Mouse (Mus musculus) left cerebral cortex, adult 8-10 months (tissue): ENCODE data around the gene 9930021J03Rik. TPM values are rescaled to one million over a fixed set of nuclear protein-coding genes. Genes with fewer than 3 reads are reported as not detected.
A peak's percentile ranks its signal among the peaks of the same experiment; 100 is the strongest.

Source experiments
- DNase-seq, 2 experiments: peaks; one replicate each; pipeline ENCODE4 v3.0.0; 2022; ENCODE audit warnings: low spot score in 2 of 2
- total RNA-seq, 4 experiments: library from RNA; stranded (reverse); gene quantifications; 2 replicates each; pipeline ENCODE4 v1.2.4; 2022

9930021J03Rik gene
- total RNA-seq, 4 experiments from 2014 or later, result 36.1 to 44.9 (median 40.3) TPM

DNA sequence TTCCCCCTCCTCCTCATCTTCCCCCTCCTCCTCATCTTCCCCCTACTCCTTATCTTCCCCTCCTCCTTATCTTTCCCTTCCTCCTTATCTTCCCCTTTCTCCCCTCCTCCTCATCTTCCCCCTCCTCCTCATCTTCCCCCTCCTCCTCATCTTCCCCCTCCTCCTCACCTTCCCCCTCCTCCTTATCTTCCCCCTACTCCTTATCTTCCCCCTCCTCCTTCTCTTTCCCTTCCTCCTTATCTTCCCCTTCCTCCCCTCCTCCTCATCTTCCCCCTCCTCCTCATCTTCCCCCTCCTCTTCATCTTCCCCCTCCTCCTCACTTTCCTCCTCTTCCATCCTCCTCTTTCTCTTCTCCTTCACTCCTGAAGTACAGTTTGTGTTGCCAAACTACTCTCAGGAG, 108.9 kb downstream of the 9930021J03Rik start:
- DNase-seq, result no peak

- DNase-seq, result no peak
Measured at GRCm38 (mm10) chr19:29696309-29696708, 109.5 kb downstream of the 9930021J03Rik start.

DNA sequence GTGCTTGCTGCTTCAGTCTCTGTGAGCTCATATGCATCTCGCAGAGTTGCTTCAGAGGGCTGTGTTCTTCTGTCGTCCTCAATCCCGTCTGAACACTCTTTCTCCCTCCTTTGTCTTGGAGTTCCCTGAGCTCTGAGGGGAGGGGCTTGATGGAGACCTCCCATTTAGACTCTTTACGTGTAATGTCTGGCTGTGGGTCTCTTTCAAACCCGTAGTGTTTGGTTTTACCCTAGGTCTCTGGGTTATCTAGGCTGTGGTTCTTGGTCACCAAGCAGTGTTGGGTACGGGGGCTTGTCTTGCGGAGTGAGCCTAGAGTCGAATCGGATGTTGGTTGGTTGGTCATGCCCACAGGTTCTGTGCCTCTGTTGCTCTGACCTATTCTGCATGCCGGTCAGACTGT, 110.7 kb downstream of the 9930021J03Rik start:
- no peak for DNase-seq

DNA sequence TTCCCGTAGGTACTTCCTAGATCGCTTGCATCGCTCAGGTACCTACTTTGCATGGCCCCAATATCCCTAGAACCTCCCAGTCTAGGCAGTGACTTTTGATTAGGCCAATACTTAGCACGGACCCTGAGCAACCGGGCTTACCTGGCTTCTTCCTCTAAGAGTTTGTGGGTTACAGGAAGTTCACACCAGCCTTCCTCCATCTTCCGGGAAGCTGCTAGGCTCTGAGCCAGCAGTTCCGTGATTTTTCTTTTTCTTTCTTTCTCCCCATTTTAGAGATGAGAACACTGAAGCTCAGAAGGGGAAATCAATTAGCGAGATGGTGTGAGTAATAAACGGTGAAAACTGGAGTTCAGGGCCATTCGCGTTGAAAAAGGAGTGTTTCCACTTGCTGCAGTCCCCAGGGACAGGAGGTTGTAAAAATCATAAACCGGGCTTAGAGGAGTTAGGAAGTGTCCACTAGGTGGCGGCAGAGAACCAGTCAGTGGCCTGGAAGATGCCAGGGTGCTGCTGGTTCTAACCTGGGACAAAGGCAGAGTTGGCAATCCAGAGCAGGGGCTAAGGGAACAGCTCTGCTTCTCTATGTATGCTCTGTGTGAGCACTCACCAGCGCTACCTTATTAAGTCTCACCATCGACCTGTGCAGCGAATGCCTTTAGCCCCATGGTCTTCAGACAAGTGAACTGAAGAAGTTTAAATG, 121.8 kb downstream of the 9930021J03Rik start:
- peak; percentile 34 to 67 for DNase-seq

DNA sequence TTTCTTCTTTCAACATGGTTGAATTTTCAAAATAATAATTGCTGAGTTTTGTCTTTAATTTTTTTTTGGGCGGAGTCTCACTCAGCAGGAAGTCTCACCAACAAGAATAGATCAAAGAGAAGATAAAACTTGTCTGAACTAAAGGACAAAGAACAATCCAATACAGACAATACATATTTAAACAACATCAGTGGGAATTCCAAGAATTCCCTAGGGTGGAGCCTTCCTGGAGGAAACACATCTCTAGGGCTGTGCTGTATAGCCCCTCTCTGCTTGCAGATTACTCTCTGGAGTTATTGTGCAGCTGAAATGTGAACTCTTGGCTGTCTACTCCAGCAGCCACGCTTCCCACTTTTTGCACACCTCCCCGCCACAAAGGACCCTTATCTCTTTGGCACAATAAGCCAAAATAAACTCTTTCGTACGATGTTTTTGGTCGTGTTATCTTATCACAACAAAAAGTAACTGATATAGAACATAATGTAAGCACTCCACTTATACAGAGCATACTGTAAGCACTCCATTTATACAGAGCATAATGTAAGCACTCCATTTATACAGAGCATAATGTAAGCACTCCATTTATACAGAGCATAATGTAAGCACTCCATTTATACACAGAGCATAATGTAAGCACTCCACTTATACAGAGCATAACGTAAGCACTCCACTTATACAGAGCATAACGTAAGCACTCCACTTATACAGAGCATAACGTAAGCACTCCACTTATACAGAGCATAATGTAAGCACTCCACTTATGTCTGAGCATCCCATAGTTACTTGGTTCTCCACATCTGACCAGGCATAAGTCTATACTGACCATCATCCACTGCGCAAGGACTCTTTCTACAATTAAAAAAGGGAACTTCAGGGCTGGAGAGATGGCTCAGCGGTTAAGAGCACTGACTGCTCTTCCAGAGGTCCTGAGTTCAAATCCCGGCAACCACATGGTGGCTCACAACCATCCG, 125.3 kb downstream of the 9930021J03Rik start:
- no peak for DNase-seq

GRCm38 (mm10) chr19:29678181-29678778, 127.5 kb downstream of the 9930021J03Rik start:
- DNase-seq, result no peak

DNA sequence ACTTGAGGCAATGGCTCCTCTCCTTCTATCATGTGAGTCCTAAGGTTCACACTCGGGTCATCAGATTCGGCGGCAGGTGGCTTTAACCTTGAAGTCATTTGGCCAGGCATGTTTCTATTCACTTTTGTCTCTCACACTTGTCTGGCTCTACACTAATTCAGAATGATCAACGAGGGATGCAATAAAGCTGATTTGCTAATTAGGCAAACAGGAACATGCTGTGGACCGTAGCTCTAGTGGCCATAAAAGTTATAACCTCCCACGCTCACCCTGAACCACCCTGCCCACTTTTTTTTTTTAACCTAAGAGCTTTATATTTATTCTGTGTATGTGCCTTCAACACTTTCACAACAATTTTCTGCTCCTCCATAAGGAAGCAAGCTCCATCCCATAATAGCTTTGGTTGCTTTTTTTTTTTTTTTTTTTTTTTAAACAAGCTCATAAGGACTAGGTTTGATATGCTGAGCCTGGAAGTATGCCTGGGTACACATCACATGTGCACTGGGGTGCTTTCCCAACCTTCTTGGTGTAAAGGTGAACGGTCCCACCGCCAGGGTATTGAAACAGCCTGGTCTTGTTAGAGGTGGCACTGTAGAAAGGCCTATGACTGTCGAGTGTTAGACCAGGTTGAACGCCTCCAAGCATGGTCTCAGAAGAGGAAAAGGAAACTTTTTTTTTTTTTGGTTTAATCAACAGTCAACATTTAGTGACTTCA, 129.2 kb downstream of the 9930021J03Rik start:
- DNase-seq, result no peak

- no peak for DNase-seq
Measured at GRCm38 (mm10) chr19:29675562-29676078, 130.2 kb downstream of the 9930021J03Rik start.

DNA sequence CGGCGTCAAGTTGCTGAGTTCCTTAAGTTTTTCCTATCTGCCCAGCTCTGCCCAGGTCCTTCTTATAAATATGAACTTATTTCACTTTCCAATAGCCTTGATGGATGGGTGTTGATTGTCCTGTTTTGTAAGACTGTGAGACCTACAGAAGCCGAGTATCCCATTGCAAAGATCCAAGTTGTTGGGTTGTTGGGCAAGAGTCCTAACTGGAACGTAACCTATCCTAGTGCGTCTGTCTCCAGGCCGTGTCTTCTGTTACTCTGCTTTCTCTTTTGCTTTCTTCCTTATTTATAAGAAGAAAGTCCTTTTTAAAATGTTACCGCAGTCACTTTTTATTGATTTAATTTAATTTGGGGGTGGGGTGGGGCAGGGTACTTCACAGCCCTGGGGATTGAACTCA, 130.8 kb downstream of the 9930021J03Rik start:
- no peak for DNase-seq

DNA sequence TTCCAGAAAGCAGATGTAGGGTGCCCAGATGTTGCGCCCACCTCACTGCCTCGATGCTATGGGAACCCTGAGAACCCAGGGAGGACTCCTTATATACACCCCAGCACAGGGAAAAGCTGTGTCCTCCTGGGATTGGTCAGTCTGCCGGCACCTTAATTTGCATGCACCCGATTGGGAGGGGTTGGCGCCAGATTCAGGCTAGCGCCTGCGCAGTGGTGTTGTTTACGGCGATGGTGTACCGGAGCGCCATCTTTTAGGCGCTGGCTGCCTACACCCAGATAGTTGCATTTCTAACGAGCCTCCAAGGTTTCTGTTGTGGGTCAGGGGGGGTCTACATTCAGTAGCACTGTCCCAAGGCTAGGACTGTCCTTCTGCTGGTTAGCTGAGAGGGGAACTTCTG, 133.1 kb downstream of the 9930021J03Rik start:
- DNase-seq, result no peak

DNA sequence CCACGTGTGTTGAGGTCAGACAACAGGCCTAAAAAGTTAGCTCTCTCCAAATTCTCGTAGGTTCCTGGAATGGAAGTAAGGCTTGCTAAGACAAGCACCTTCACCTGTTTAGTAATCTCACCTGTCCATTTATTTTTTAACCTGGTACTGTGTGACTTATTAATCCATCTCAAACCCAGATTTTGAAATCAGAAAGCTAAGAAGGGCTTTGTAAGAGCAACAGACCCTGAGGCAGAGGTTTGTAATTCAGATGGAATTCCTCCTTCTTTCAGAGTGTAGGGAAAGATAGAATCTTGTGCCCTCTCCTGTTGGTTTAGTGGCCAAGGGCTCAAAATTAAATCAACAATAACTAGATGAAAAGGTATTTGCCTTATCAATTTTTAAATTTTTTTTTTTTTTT, 134.6 kb downstream of the 9930021J03Rik start:
- no peak for DNase-seq

GRCm38 (mm10) chr19:29670247-29670646, 135.5 kb downstream of the 9930021J03Rik start:
- DNase-seq, result no peak

GRCm38 (mm10) chr19:29668135-29668534, 137.7 kb downstream of the 9930021J03Rik start:
- no peak for DNase-seq

GRCm38 (mm10) chr19:29666965-29667594, 138.7 kb downstream of the 9930021J03Rik start:
- no peak for DNase-seq

DNA sequence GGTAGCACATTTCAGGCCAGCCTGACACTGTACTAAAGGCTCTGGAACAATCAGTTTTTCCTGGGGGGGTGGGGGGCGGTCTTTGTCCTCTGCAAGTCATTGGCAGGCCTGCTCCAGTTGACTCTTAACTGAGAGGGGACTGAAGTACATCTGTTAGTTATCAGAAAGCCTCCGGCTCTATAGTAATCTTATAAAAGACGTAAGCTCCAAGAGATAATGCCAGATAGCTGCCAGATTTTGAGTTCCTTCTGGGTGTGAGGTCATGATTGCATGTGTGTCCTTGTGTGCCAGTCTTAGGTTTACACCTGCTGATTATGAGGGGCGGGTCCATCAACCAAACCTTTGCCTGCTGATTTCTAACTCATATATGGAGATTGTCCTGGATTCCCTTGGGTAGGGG, 139.6 kb downstream of the 9930021J03Rik start:
- DNase-seq, result no peak

- DNase-seq, result no peak
Measured at GRCm38 (mm10) chr19:29664934-29665333, 140.9 kb downstream of the 9930021J03Rik start.
